Mouse (Mus musculus): ENCODE measurements at regions not wholly inside any gene's neighbourhood (a gene's known extent, or its start where the extent isn't known, plus 50 kb on each side); places are given as distances from the start of the nearest gene placed in this dataset.

- Histone ChIP-seq H3K4me3 (ENCODE audit: low read length) (no peak overlapping the region), H3K4me1 (ENCODE audit: insufficient read depth, low read length) (peaks cover 16% of the 10 kb centered on the region; the same call in 1 of the 2 replicates), H3K9ac (replicated peaks; ENCODE audit: low read length) (no peak overlapping the region), H3K4me2 (replicated peaks; ENCODE audit: low read depth, low read length) (no peak overlapping the region), H3K9me3 (ENCODE audit: low read length) (no peaks in the 10 kb centered on the region), H3K27me3 (ENCODE audit: insufficient read depth, low read length) (no peaks in the 10 kb centered on the region), H3K36me3 (ENCODE audit: insufficient read depth, low read length) (no peaks in the 10 kb centered on the region), H3K27ac (ENCODE audit: low read length) (peak overlapping the region; percentile 74)
- ATAC-seq (ENCODE audit: low FRiP score, low TSS enrichment), result peak; percentile 79; the same call in 1 of the 2 replicates
- 53% methylated on average over 1 of the region's 1 CpGs for WGBS
Measured at GRCm38 (mm10) chr4:72379515-72379914, 178.8 kb upstream of the Tle1 start.

DNA sequence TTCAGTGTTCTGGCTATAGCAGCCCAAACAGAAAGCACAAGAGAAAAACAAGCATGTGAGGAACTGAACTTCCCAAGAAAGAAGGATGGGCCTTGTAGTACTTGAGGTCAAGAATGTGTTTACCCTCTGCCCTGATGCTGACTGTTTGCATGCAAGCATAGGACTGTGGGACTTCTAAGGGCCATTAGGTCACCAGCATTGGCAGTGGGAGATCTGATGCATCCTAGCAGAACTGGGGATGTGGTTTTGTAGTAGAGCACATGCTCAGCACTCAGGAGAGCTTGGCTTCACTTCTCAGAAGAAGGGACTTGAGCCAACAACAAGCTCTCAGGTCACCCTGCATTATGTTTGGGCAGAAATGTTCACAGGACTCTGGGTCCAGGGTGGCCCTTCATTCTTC lies 178.3 kb upstream of the Tle1 start:
- ATAC-seq (ENCODE audit: low FRiP score, low TSS enrichment), result 0 out of 2 replicates have a peak, but pooled peaks have one; percentile 20
- Histone ChIP-seq H3K9ac (replicated peaks; ENCODE audit: low read length) (no peak overlapping the region), H3K4me3 (ENCODE audit: low read length) (no peak overlapping the region), H3K4me2 (replicated peaks; ENCODE audit: low read depth, low read length) (no peak overlapping the region), H3K9me3 (ENCODE audit: low read length) (no peaks in the 10 kb centered on the region), H3K27ac (ENCODE audit: low read length) (peak overlapping the region; percentile 62), H3K27me3 (ENCODE audit: insufficient read depth, low read length) (no peaks in the 10 kb centered on the region), H3K4me1 (ENCODE audit: insufficient read depth, low read length) (peaks cover 16% of the 10 kb centered on the region; the same call in 1 of the 2 replicates), H3K36me3 (ENCODE audit: insufficient read depth, low read length) (no peaks in the 10 kb centered on the region)

DNA sequence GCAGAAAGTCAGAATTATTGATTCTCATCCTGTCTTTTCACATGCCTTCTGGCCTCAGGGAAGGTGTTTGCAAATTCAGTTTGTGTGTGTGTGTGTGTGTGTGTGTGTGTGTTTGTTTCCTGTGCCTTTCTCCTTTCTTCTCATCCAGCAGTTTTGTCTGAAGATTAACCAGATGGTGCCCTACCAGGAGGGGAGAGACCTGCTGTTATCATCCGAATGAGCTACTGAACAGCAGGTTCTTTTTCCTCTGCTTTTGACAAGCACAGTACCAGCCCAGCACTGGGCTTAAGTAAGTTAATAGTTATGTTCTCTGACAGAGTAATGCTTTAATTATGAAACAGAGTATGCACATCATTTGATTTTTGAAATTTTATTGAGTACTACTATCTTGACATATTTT lies 176.8 kb upstream of the Tle1 start:
- no peak overlapping the region for H3K4me3 ChIP-seq (ENCODE audit: low read length)
- no peak overlapping the region for H3K27ac ChIP-seq (ENCODE audit: low read length)
- H3K4me2 ChIP-seq (replicated peaks; ENCODE audit: low read depth, low read length), result no peak overlapping the region
- H3K36me3 ChIP-seq (ENCODE audit: insufficient read depth, low read length), result no peaks in the 10 kb centered on the region
- no peak for ATAC-seq (ENCODE audit: low FRiP score, low TSS enrichment)
- peaks cover 12% of the 10 kb centered on the region; the same call in 1 of the 2 replicates for H3K4me1 ChIP-seq (ENCODE audit: insufficient read depth, low read length)
- 68% methylated on average over 1 of the region's 1 CpGs for whole genome bisulfite sequencing
- no peak overlapping the region for H3K9ac ChIP-seq (replicated peaks; ENCODE audit: low read length)
- no peaks in the 10 kb centered on the region for H3K27me3 ChIP-seq (ENCODE audit: insufficient read depth, low read length)
- H3K9me3 ChIP-seq (ENCODE audit: low read length), result no peaks in the 10 kb centered on the region

- no peak overlapping the region for H3K4me2 ChIP-seq (replicated peaks; ENCODE audit: low read depth, low read length)
- H3K9me3 ChIP-seq (ENCODE audit: low read length), result no peaks in the 10 kb centered on the region
- H3K27ac ChIP-seq (ENCODE audit: low read length), result no peak overlapping the region
- no peak for ATAC-seq (ENCODE audit: low FRiP score, low TSS enrichment)
- H3K4me1 ChIP-seq (ENCODE audit: insufficient read depth, low read length), result no peaks in the 10 kb centered on the region
- H3K27me3 ChIP-seq (ENCODE audit: insufficient read depth, low read length), result no peaks in the 10 kb centered on the region
- no peaks in the 10 kb centered on the region for H3K36me3 ChIP-seq (ENCODE audit: insufficient read depth, low read length)
- 56% methylated on average over 1 of the region's 1 CpGs for WGBS
- H3K9ac ChIP-seq (replicated peaks; ENCODE audit: low read length), result no peak overlapping the region
- no peak overlapping the region for H3K4me3 ChIP-seq (ENCODE audit: low read length)
Measured at GRCm38 (mm10) chr4:72351985-72352384, 151.3 kb upstream of the Tle1 start.

GRCm38 (mm10) chr4:72331882-72332281 lies 131.2 kb upstream of the Tle1 start:
- no peak overlapping the region for H3K4me3 ChIP-seq (ENCODE audit: low read length)
- WGBS, result 39% methylated on average over 3 of the region's 3 CpGs
- peak; percentile 49; the same call in 1 of the 2 replicates for ATAC-seq (ENCODE audit: low FRiP score, low TSS enrichment)

DNA sequence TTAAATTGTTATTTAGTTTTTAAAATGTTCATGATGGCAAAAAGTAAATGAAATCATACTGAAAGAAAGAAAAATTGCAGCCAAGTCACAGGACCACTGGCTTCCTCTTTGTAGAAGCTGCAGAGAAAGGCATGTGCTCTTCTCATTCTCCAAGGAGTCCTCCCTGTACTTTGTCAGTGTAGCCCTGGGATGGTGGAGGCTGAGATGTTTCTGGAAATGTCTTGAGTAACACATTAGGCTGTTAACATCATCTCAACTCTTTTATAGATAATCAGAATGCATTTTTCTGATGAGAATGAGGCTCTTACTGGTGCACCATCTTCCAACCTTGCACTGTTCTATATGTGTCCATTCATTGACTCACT lies 128.3 kb upstream of the Tle1 start:
- Histone ChIP-seq H3K36me3 (ENCODE audit: insufficient read depth, low read length) (no peaks in the 10 kb centered on the region), H3K4me1 (ENCODE audit: insufficient read depth, low read length) (no peaks in the 10 kb centered on the region), H3K9me3 (ENCODE audit: low read length) (no peaks in the 10 kb centered on the region; the same call in 1 of the 2 replicates), H3K4me3 (ENCODE audit: low read length) (no peak overlapping the region), H3K9ac (replicated peaks; ENCODE audit: low read length) (no peak overlapping the region), H3K27ac (ENCODE audit: low read length) (no peak overlapping the region), H3K4me2 (replicated peaks; ENCODE audit: low read depth, low read length) (no peak overlapping the region), H3K27me3 (ENCODE audit: insufficient read depth, low read length) (no peaks in the 10 kb centered on the region)
- ATAC-seq (ENCODE audit: low FRiP score, low TSS enrichment), result no peak

More at GRCm38 (mm10) chr4:72331882-72332281, 131.2 kb upstream of the Tle1 start:
- Histone ChIP-seq H3K4me2 (replicated peaks; ENCODE audit: low read depth, low read length) (no peak overlapping the region), H3K9ac (replicated peaks; ENCODE audit: low read length) (no peak overlapping the region), H3K4me1 (ENCODE audit: insufficient read depth, low read length) (no peaks in the 10 kb centered on the region), H3K27me3 (ENCODE audit: insufficient read depth, low read length) (no peaks in the 10 kb centered on the region), H3K9me3 (ENCODE audit: low read length) (no peaks in the 10 kb centered on the region; the same call in 1 of the 2 replicates), H3K27ac (ENCODE audit: low read length) (no peak overlapping the region), H3K36me3 (ENCODE audit: insufficient read depth, low read length) (no peaks in the 10 kb centered on the region)

DNA sequence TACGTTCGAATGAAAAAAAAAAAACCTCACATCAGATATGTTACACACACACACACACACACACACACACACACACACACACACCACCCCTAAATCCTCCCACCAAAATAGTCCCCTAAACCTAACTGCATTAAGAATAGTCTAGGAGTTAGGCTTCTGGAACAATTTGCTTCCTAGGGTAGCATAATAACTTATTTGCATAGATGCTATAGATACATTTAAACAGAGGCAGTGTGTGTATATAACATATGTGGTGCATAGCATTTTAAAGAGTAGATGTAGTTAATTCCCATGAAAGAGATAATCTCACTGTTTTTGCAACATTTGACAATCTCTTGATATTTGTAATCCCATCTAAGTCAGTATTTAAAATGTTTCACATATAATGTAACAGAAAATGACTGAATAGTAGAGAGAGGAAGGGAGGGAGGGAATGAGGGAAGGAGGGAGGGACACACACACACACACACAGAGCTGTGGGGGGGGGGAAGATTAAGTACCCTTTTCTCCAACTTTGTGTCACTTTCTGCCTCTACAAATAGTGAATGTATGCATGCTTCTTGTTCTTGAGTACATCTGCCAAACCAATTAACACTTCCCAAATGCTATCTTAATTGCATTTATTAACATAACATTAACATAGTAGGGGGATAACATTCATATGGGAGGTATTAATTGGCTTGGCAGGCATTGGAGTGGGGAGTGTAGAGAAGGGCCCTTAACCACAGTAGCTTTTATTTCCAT lies 127.7 kb upstream of the Tle1 start:
- Histone ChIP-seq H3K9ac (replicated peaks; ENCODE audit: low read length) (no peak overlapping the region), H3K4me3 (ENCODE audit: low read length) (no peak overlapping the region), H3K27me3 (ENCODE audit: insufficient read depth, low read length) (no peaks in the 10 kb centered on the region), H3K36me3 (ENCODE audit: insufficient read depth, low read length) (no peaks in the 10 kb centered on the region), H3K9me3 (ENCODE audit: low read length) (no peaks in the 10 kb centered on the region), H3K4me1 (ENCODE audit: insufficient read depth, low read length) (no peaks in the 10 kb centered on the region), H3K4me2 (replicated peaks; ENCODE audit: low read depth, low read length) (no peak overlapping the region), H3K27ac (ENCODE audit: low read length) (no peak overlapping the region)
- ATAC-seq (ENCODE audit: low FRiP score, low TSS enrichment), result no peak
- 79% methylated on average over 2 of the region's 2 CpGs for WGBS

DNA sequence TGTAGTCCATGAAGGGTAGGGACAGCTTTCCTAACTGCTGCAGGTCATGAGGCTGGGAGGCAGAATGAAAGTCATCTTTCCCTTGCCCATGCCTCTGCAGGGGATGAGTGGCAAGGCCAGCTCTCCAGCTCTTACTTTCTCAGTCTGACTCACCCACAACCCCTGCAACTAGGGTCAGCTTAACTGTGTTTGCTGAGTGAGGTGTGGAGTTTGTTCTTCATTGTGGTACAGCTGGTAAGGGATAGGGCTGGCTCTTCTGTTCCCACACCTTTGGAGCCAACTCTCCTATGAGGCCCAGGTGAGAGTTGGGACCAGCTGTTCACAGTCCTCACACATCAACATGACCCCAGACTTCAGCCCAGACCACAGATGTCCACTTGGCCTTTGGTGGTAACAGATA lies 124.2 kb upstream of the Tle1 start:
- H3K27me3 ChIP-seq (ENCODE audit: insufficient read depth, low read length), result no peaks in the 10 kb centered on the region
- no peak overlapping the region for H3K4me3 ChIP-seq (ENCODE audit: low read length)
- H3K4me1 ChIP-seq (ENCODE audit: insufficient read depth, low read length), result no peaks in the 10 kb centered on the region
- no peak overlapping the region for H3K27ac ChIP-seq (ENCODE audit: low read length)
- no peak for ATAC-seq (ENCODE audit: low FRiP score, low TSS enrichment)
- H3K9ac ChIP-seq (replicated peaks; ENCODE audit: low read length), result no peak overlapping the region
- H3K9me3 ChIP-seq (ENCODE audit: low read length), result no peaks in the 10 kb centered on the region
- H3K36me3 ChIP-seq (ENCODE audit: insufficient read depth, low read length), result no peaks in the 10 kb centered on the region
- H3K4me2 ChIP-seq (replicated peaks; ENCODE audit: low read depth, low read length), result no peak overlapping the region

DNA sequence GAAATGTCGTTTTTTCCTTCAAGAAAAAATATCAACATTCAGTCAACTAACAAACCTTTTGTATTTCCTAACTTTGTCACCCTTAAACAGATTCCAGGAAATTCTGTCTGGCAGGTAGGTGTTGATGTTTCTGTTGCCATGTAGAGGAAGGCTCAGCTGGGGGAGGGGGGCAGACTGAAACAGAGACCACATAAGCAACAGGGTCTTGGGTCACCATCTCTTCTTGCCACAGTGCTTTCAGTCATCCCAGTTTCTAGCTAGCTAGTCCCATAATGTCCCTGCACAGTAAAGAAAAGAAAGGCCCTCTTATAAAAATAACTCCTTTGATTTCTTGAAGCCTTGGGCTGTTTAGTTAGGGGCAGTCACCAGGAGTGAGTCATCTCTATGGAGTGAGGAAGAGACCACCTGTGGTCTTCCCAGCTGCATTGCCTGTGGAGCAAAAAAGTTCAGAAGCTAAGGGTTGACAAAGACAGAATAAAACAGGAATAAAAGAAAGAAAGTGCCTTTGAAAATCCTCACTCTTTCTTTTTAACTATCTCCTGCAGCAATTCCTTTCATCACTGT lies 84.5 kb upstream of the Tle1 start:
- H3K9ac ChIP-seq (replicated peaks; ENCODE audit: low read length), result no peak overlapping the region
- ATAC-seq (ENCODE audit: low FRiP score, low TSS enrichment), result no peak
- H3K27me3 ChIP-seq (ENCODE audit: insufficient read depth, low read length), result no peaks in the 10 kb centered on the region
- H3K36me3 ChIP-seq (ENCODE audit: insufficient read depth, low read length), result no peaks in the 10 kb centered on the region
- no peak overlapping the region for H3K4me3 ChIP-seq (ENCODE audit: low read length)
- no peaks in the 10 kb centered on the region for H3K4me1 ChIP-seq (ENCODE audit: insufficient read depth, low read length)
- H3K27ac ChIP-seq (ENCODE audit: low read length), result no peak overlapping the region
- H3K9me3 ChIP-seq (ENCODE audit: low read length), result no peaks in the 10 kb centered on the region
- WGBS, result 60% methylated on average over 1 of the region's 1 CpGs
- no peak overlapping the region for H3K4me2 ChIP-seq (replicated peaks; ENCODE audit: low read depth, low read length)

GRCm38 (mm10) chr4:72250531-72250930 lies 49.8 kb upstream of the Tle1 start:
- no peak overlapping the region for H3K4me2 ChIP-seq (replicated peaks; ENCODE audit: low read depth, low read length)
- no peaks in the 10 kb centered on the region for H3K36me3 ChIP-seq (ENCODE audit: insufficient read depth, low read length)
- ATAC-seq (ENCODE audit: low FRiP score, low TSS enrichment), result no peak
- no peaks in the 10 kb centered on the region for H3K27me3 ChIP-seq (ENCODE audit: insufficient read depth, low read length)
- WGBS, result 83% methylated on average over 1 of the region's 1 CpGs
- H3K27ac ChIP-seq (ENCODE audit: low read length), result no peak overlapping the region
- H3K9ac ChIP-seq (replicated peaks; ENCODE audit: low read length), result no peak overlapping the region
- no peaks in the 10 kb centered on the region for H3K9me3 ChIP-seq (ENCODE audit: low read length)
- H3K4me1 ChIP-seq (ENCODE audit: insufficient read depth, low read length), result no peaks in the 10 kb centered on the region
- no peak overlapping the region for H3K4me3 ChIP-seq (ENCODE audit: low read length)
